Mouse (Mus musculus): ENCODE data around the gene Flvcr1. TPM values are rescaled to one million over a fixed set of nuclear protein-coding genes. Genes with fewer than 3 reads are reported as not detected.

Gene Flvcr1
- total and polyA plus RNA-seq, 3 experiments, result 37.5 to 86.8 (median 47.9) TPM

DNA sequence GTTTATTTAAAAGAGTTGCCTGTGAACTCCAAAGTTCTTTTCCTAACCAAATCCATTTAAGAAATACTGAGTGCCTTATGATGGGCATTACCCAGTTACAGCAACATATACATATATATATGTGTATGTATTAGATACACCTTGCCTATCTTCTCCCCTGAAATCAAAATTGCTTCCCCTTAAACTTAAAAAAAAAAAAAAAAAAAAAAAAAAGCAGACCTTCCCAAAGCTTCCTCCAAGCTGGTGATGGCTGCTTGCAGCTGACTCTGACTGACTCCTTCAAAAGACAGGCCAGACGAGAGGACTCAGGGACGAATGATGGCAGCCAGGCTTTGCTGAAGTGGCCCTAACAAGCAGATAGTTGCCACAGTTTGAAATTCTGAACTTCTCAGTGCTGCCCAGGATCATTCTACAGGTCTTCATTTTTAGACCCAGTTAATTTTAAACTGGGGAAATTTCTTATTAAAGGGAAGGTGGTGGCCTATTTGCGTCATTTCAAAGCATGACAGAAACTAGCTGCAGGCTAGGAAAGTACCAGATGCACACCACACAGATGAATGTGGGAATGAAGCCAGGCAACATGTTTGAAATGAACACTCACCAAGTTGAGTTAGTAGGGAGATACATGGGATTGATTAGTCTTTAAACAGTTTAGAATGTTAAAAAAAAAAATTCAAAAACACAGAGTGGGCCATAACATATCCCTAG is 5.6 kb downstream of the Flvcr1 start:
- Histone ChIP-seq H3K4me3 (replicated peaks in 1 of 3; ENCODE audit: low read depth in 2 of 3, low read length in 2 of 3, poor library complexity in 1 of 3) (peak overlapping the region in 1 of 3 experiments; percentile 17), H3K27ac (ENCODE audit: insufficient read depth, low read depth) (peak overlapping the region; percentile 95), H3K27me3 (replicated peaks) (no peaks in the 10 kb centered on the region), H3K4me1 (ENCODE audit: control insufficient read depth in 1 of 2, insufficient read depth in 2 of 2) (peaks cover 5 to 50% of the 10 kb centered on the region in 2 experiments), H3K79me2 (replicated peaks; ENCODE audit: control insufficient read depth, extremely low read depth, insufficient read depth, poor library complexity, severe bottlenecking) (peaks cover 18% of the 10 kb centered on the region), H3K9ac (ENCODE audit: insufficient read depth, low read depth) (peak overlapping the region; percentile 37; the same call in 1 of the 2 replicates), H3K9me3 (replicated peaks; ENCODE audit: low read length) (no peaks in the 10 kb centered on the region), H3K36me3 (replicated peaks in 1 of 2; ENCODE audit: control insufficient read depth in 1 of 2, insufficient read depth in 1 of 2, low read length in 1 of 2) (peaks cover 13 to 35% of the 10 kb centered on the region in 2 experiments), H3K4me2 (ENCODE audit: insufficient read depth, low read depth, poor library complexity, severe bottlenecking) (peak overlapping the region; percentile 69)
- DNase-seq (ENCODE audit: extremely low read depth), result peak; percentile 55
- in situ Hi-C loops (cut with MboI; ENCODE audit: low pct_ligation_motif_present, low pct_unique_long_range_greater_than_20kb, low sequenced_read_pairs) (no loop called here), dilution Hi-C loops (cut with MboI; ENCODE audit: extremely low pct_ligation_motif_present, extremely low pct_unique_long_range_greater_than_20kb, low sequenced_read_pairs) (no loop called here)
- no peak for TF ChIP-seq POLR2AphosphoS2 (IDR thresholded peaks at IDR 0.05; ENCODE audit: low read depth, low read length)
- TF ChIP-seq USF1 (IDR thresholded peaks at IDR 0.05; ENCODE audit: low read depth, low read length), result no peak
- TF ChIP-seq MXI1 (IDR thresholded peaks at IDR 0.05; ENCODE audit: low read depth, low read length), result peak; percentile 55
- no peak for TF ChIP-seq UBTF (IDR thresholded peaks at IDR 0.05; ENCODE audit: low read depth, low read length)
- peak; percentile 83 for TF ChIP-seq IRF4 (IDR thresholded peaks at IDR 0.05; ENCODE audit: low read depth, low read length)
- TF ChIP-seq SMC3 (IDR thresholded peaks at IDR 0.05; ENCODE audit: low read depth, low read length), result no peak
- no peak for TF ChIP-seq USF2 (conservative IDR thresholded peaks at IDR 0.05; ENCODE audit: low read depth, low read length)
- no peak for TF ChIP-seq POLR2A (IDR thresholded peaks at IDR 0.05; ENCODE audit: low read depth, low read length)
- no peak for TF ChIP-seq RAD21 (IDR thresholded peaks at IDR 0.05; ENCODE audit: low read depth, low read length)
- TF ChIP-seq KAT2A (IDR thresholded peaks at IDR 0.05; ENCODE audit: insufficient replicate concordance, low read length), result no peak
- TF ChIP-seq BHLHE40 (IDR thresholded peaks at IDR 0.05; ENCODE audit: low read depth, low read length), result peak; percentile 79
- 0 out of 2 replicates have a peak, but pooled peaks have one; percentile 32 for TF ChIP-seq RCOR1 (conservative IDR thresholded peaks at IDR 0.05; ENCODE audit: low read depth, low read length)
- peak; percentile 34; the same call in 1 of the 2 replicates for TF ChIP-seq MAX (IDR thresholded peaks at IDR 0.05; ENCODE audit: low read length)
- TF ChIP-seq TCF12 (IDR thresholded peaks at IDR 0.05; ENCODE audit: low read depth, low read length), result peak; percentile 75; the same call in 1 of the 2 replicates
- peak; percentile 85 for TF ChIP-seq MEF2A (IDR thresholded peaks at IDR 0.05; ENCODE audit: borderline replicate concordance, low read depth, low read length)
- TF ChIP-seq CHD1 (IDR thresholded peaks at IDR 0.05; ENCODE audit: low read depth, low read length), result 0 out of 2 replicates have a peak, but pooled peaks have one; percentile 13
- TF ChIP-seq HCFC1 (IDR thresholded peaks at IDR 0.05; ENCODE audit: low read depth, low read length), result no peak
- no peak for TF ChIP-seq ELF1 (IDR thresholded peaks at IDR 0.05; ENCODE audit: low read depth, low read length)
- no peak for TF ChIP-seq GABPA (IDR thresholded peaks at IDR 0.05; ENCODE audit: insufficient replicate concordance, low read depth, low read length)
- TF ChIP-seq ZKSCAN1 (IDR thresholded peaks at IDR 0.05; ENCODE audit: borderline replicate concordance, low read depth, low read length), result no peak
- no peak for TF ChIP-seq E2F4 (IDR thresholded peaks at IDR 0.05; ENCODE audit: insufficient replicate concordance, low read depth, low read length)
- TF ChIP-seq ZNF384 (IDR thresholded peaks at IDR 0.05; ENCODE audit: low read depth, low read length), result peak; percentile 87
- TF ChIP-seq JUN (IDR thresholded peaks at IDR 0.05; ENCODE audit: insufficient read depth, low read depth, low read length), result no peak
- TF ChIP-seq TBP (conservative IDR thresholded peaks at IDR 0.05; ENCODE audit: low read depth, low read length), result no peak
- TF ChIP-seq NELFE (IDR thresholded peaks at IDR 0.05; ENCODE audit: low read depth, low read length), result no peak
- TF ChIP-seq ZMIZ1 (IDR thresholded peaks at IDR 0.05; ENCODE audit: low read depth, low read length), result no peak
- peak; percentile 72 for TF ChIP-seq EP300 (IDR thresholded peaks at IDR 0.05; ENCODE audit: low read length)
- TF ChIP-seq CHD2 (IDR thresholded peaks at IDR 0.05; ENCODE audit: low read length), result no peak
- TF ChIP-seq MAFK (IDR thresholded peaks at IDR 0.05; ENCODE audit: insufficient replicate concordance, low read length), result no peak
- peak; percentile 83 for TF ChIP-seq ETS1 (conservative IDR thresholded peaks at IDR 0.05; ENCODE audit: low read depth, low read length)
- TF ChIP-seq JUND (conservative IDR thresholded peaks at IDR 0.05; ENCODE audit: low read depth, low read length), result no peak
- no peak for TF ChIP-seq PAX5 (IDR thresholded peaks at IDR 0.05; ENCODE audit: low read length)
- no peak for TF ChIP-seq ZC3H11A (IDR thresholded peaks at IDR 0.05; ENCODE audit: low read depth, low read length)
- 0 out of 2 replicates have a peak, but pooled peaks have one; percentile 48 for TF ChIP-seq MAZ (IDR thresholded peaks at IDR 0.05; ENCODE audit: low read depth, low read length)
- TF ChIP-seq CTCF (conservative IDR thresholded peaks at IDR 0.05 in 1 of 2, IDR thresholded peaks at IDR 0.05 in 1 of 2; ENCODE audit: low read depth in 2 of 2, low read length in 2 of 2), result no peak
- no peak; the same call in 1 of the 2 replicates for TF ChIP-seq SIN3A (IDR thresholded peaks at IDR 0.05; ENCODE audit: low read length)
- TF ChIP-seq NRF1 (IDR thresholded peaks at IDR 0.05; ENCODE audit: low read depth, low read length), result no peak
- TF ChIP-seq MYC (IDR thresholded peaks at IDR 0.05; ENCODE audit: low read depth, low read length), result peak; percentile 71; the same call in 1 of the 2 replicates
